Mouse (Mus musculus) kidney, adult 2 months (tissue): ENCODE measurements around the gene Iqsec1.

Experiments used
- CTCF ChIP-seq: fragments of 200-500 bp; conservative IDR thresholded peaks from 2 replicates; pipeline ENCODE4 v1.5.1; 2011; ENCODE audit warnings: low read depth, mild to moderate bottlenecking, control low read depth, low read length, moderate library complexity, mixed read lengths; ENCODE audit not compliant: insufficient read depth, insufficient read length
- POLR2A ChIP-seq: fragments of 200-500 bp; IDR thresholded peaks from one replicate; pipeline ENCODE4 v1.6.1; 2011; ENCODE audit warnings: low read depth, low read length, control low read depth

- TF ChIP-seq POLR2A (no peak), CTCF (no peak)
These were observed 268.3 kb downstream of the Iqsec1 start for GRCm38 (mm10) chr6:90720201-90720600.
